Mouse (Mus musculus) heart, embryonic 13.5 days (tissue): ENCODE measurements around the gene Tns4. TPM values are rescaled to one million over a fixed set of nuclear protein-coding genes. Genes with fewer than 3 reads are reported as not detected.

ENCODE experiments used
- ATAC-seq: fragments of 200-750 bp; cut with Nextera tagmentation; 2 replicates; pipeline ENCODE4 v1.8.0; 2017; ENCODE audit warnings: moderate TSS enrichment; ENCODE audit not compliant: insufficient number of reproducible peaks, low FRiP score, low TSS enrichment; ENCODE audit errors: extremely low read depth
- H3K27ac ChIP-seq: fragments of 300-500 bp; sonication (generic); replicated peaks from 2 replicates; pipeline ENCODE4 v1.5.1; 2015; ENCODE audit warnings: moderate library complexity, mild to moderate bottlenecking, inconsistent platforms
- H3K27me3 ChIP-seq: fragments of 300-500 bp; sonication (generic); replicated peaks from 2 replicates; pipeline ENCODE4 v1.6.1; 2015; ENCODE audit warnings: mild to moderate bottlenecking, inconsistent platforms
- H3K36me3 ChIP-seq: fragments of 300-500 bp; sonication (generic); 2 replicates; pipeline ENCODE4 v1.6.1; 2015; ENCODE audit warnings: mild to moderate bottlenecking, inconsistent platforms
- H3K4me1 ChIP-seq: fragments of 300-500 bp; sonication (generic); 2 replicates; pipeline ENCODE4 v1.6.1; 2015; ENCODE audit warnings: inconsistent platforms
- H3K4me2 ChIP-seq: fragments of 300-500 bp; sonication (generic); 2 replicates; pipeline ENCODE4 v1.6.1; 2015; ENCODE audit warnings: inconsistent platforms, mild to moderate bottlenecking, moderate library complexity
- H3K4me3 ChIP-seq: fragments of 300-500 bp; sonication (generic); 2 replicates; pipeline ENCODE4 v1.5.1; 2015; ENCODE audit warnings: moderate library complexity, mild to moderate bottlenecking, inconsistent platforms
- H3K9ac ChIP-seq: fragments of 300-500 bp; sonication (generic); 2 replicates; pipeline ENCODE4 v1.6.1; 2015; ENCODE audit warnings: inconsistent platforms, mild to moderate bottlenecking, moderate library complexity
- H3K9me3 ChIP-seq: fragments of 300-500 bp; sonication (generic); 2 replicates; pipeline ENCODE4 v1.6.1; 2016; ENCODE audit warnings: inconsistent platforms
- WGBS: fragments of 180-500 bp; shearing (Covaris S2); methylation state at CpG from one replicate; pipeline ENCODE4 v1.1.7; 2015; ENCODE audit warnings: mixed read lengths; 5-methylcytosine and 5-hydroxymethylcytosine counted together
- polyA plus RNA-seq: library from polyadenylated mRNA; unstranded; fragments of >200 nt; fragmentation: Nextera tagmentation; extraction: Ambion mirVana; gene quantifications from 2 replicates; pipeline ENCODE4 v1.2.1, GENCODE M21; 2015

Gene Tns4
- polyA plus RNA-seq, 1 experiment from 2014 or later = 0.21 TPM

DNA sequence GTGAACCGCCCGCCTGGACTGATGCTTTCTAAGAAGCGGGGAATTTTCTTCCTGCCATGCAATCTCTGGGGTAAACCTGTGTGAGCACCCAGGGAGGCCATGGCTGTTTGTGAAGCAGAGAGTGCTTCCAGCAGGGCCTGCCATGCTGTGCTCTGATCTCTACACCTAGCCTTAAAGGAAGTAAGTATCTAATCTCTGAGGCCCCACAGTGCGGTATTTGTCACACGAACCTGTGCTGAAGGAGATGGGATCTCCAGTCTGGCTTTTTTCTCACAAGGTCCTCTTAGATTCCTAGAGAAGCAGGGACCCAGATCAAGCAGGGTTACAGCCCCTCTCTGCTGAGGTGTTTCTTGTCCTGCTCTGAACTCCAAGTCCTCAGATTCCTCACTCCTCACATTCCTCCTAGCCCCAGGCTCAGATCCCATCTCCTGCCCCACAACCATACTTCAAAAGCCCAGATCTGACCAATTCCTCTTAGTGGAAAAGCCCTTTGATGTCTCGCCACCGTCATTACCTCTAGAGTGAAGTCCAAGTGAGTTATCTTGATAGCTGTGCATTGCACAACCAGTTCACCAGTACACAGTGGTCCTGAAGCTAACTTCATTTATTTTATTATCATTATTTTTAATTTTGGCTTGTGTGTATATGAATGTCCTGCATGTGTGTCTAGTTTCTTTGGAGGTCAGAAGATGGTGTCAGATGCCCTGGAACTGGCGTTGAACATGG, 25.5 kb downstream of the Tns4 start:
- no peak for ATAC-seq
- Histone ChIP-seq H3K36me3 (no peaks in the 10 kb centered on the region), H3K27ac (no peak overlapping the region), H3K27me3 (no peaks in the 10 kb centered on the region), H3K4me2 (no peak overlapping the region), H3K4me3 (no peak overlapping the region), H3K4me1 (peaks cover 20% of the 10 kb centered on the region), H3K9ac (peak overlapping the region; percentile 34; the same call in 1 of the 2 replicates), H3K9me3 (peaks cover 7% of the 10 kb centered on the region; the same call in 1 of the 2 replicates)
- WGBS = 36% methylated on average over 8 of the region's 8 CpGs

DNA sequence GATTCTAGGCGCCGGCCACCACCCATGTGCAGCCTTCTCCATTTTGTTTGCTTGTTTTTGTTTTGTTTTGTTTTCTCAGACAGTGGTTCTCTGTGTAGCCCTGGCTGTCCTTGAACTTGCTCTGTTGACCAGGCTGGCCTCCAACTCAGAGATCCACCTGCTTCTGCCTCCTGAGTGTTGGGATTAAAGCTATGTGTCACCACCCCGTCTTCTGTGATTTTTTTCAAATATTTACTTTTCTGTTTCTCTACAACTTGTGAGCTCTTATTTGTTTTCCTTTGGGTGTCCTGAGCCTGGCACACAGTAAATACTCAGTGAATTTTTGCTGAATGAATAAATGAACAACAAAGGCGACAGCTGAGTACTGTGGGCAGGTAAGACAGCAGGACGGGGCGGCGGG, 26.4 kb downstream of the Tns4 start:
- Histone ChIP-seq H3K9me3 (peaks cover 7% of the 10 kb centered on the region; the same call in 1 of the 2 replicates), H3K4me1 (peaks cover 20% of the 10 kb centered on the region), H3K27ac (no peak overlapping the region), H3K36me3 (no peaks in the 10 kb centered on the region), H3K4me3 (no peak overlapping the region), H3K27me3 (no peaks in the 10 kb centered on the region), H3K4me2 (no peak overlapping the region), H3K9ac (no peak overlapping the region; the same call in 1 of the 2 replicates)
- no peak for ATAC-seq
- 75% methylated on average over 7 of the region's 7 CpGs for WGBS

DNA sequence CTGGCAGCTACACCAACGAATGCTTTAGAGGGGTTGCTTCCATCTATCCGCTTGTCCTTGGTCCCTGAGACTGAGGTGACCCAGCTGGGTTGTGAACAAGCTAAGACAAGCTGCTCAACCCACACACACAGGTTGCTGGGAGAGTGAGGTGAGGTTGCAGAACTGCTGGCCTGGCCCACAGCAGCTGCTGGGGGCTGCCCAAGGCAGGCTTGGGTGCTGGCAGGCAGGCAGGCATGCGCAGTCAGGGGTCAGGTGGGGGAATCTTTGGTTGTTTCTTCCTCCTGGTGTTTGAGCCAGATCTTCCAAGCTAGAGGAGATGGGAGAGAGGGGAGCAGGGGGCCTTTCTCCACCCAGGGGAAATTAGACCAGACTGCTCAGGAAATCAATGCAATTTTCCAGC, 28.7 kb downstream of the Tns4 start:
- Histone ChIP-seq H3K9ac (no peak overlapping the region), H3K4me1 (peaks cover 17% of the 10 kb centered on the region), H3K9me3 (peaks cover 7% of the 10 kb centered on the region; the same call in 1 of the 2 replicates), H3K27ac (no peak overlapping the region), H3K27me3 (no peaks in the 10 kb centered on the region), H3K4me3 (no peak overlapping the region), H3K4me2 (no peak overlapping the region), H3K36me3 (no peaks in the 10 kb centered on the region)
- WGBS = 70% methylated on average over 3 of the region's 3 CpGs
- no peak for ATAC-seq

DNA sequence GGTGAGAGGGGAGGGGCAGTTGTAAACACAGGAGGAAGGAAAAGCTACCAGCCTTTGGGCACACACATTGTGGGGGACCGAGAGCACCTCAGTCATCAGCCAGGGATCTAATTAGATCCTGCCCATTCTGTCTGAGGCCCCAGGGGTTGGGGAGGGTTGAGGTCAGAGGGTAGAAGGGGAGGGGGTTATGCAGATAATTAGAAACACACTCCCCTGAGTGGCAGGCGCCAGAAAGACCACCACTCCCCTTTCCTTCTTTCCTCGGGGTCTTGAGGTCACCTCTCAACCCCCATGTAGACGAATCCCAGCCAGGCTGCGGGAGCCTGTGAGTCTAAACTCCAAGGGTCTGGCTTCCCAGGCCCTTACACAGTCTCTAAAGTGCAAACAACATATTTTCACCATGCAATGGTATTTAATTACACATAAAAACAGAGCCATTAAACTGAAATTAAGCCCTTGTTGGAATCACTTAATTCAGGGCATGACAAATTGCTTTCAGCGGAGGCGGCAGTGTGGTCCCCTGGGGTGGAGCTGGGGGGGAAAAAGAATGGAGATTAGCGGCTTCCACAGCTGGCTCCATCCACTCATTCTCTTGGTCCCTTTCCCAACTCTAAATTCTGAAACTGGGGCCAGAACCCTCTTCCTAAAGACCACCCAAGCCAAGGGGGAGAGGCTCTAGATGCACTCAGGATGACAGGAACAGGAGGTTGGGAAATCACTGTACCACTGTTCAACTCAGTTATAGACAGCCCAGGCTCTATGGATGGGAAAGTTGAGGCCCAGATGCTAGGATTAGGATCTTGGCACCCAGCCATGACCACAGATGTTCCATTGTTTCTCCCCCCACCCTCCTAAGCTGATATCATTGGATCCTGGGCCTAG, 33.3 kb downstream of the Tns4 start:
- Histone ChIP-seq H3K27me3 (no peaks in the 10 kb centered on the region), H3K4me3 (no peak overlapping the region), H3K4me1 (peaks cover 16% of the 10 kb centered on the region), H3K27ac (peak overlapping the region; percentile 65), H3K36me3 (peaks cover 22% of the 10 kb centered on the region), H3K9me3 (peaks cover 7% of the 10 kb centered on the region; the same call in 1 of the 2 replicates), H3K4me2 (no peak overlapping the region), H3K9ac (no peak overlapping the region; the same call in 1 of the 2 replicates)
- ATAC-seq = no peak; the same call in 1 of the 2 replicates
- WGBS = 31% methylated on average over 8 of the region's 8 CpGs

DNA sequence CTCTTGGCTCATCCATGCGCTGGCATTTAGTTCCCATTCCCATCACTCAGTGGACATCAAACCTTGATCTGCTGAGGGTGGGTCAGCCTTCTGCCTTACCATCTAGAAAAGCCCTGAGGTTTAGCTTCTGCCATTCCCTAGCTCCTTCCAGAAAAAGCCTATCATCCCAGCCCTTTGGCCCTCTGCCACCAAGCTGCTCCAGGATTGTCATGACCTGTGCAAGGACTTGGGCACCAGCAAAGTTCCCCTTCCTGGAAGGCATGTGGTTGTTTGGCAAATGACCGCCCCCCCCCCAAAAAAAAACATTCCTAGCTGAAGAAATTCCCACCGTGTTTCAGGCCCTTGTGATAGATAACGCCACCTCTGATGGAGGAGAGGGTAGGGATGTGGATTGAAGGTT, 34.0 kb downstream of the Tns4 start:
- 36% methylated on average over 4 of the region's 4 CpGs for WGBS

DNA sequence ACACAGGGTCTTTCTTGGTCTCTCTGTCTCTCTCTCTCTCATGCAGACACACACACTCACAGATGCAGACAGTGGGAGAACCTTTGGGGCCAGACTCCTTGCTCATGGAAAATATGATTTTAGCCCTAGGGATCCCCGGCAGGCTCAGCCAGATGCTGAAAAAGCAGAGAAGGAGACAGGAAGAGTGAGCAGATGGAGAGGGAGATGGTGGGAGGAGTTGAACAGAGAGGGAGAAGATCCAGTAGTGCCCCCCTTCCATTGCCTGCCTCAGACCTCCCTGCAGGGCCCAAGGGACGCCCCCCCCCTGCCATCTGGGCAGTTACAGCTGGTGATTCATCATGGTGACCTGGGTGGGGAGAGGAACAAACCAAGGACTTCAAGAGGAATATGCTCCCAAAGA, 41.5 kb downstream of the Tns4 start:
- H3K9me3 ChIP-seq = no peaks in the 10 kb centered on the region
- peaks cover under 1% of the 10 kb centered on the region; the same call in 1 of the 2 replicates for H3K27me3 ChIP-seq
- ATAC-seq = no peak
- no peak overlapping the region for H3K4me3 ChIP-seq
- peaks cover 57% of the 10 kb centered on the region for H3K4me1 ChIP-seq
- 51% methylated on average over 2 of the region's 2 CpGs for WGBS
- H3K9ac ChIP-seq = peak overlapping the region; percentile 56
- H3K27ac ChIP-seq = peak overlapping the region; percentile 87
- peaks cover 55% of the 10 kb centered on the region for H3K36me3 ChIP-seq
- H3K4me2 ChIP-seq = peak overlapping the region; percentile 59

More for the DNA sequence above, 34.0 kb downstream of the Tns4 start:
- peaks cover 28% of the 10 kb centered on the region for H3K36me3 ChIP-seq
- H3K9ac ChIP-seq = no peak overlapping the region; the same call in 1 of the 2 replicates
- H3K9me3 ChIP-seq = peaks cover 7% of the 10 kb centered on the region; the same call in 1 of the 2 replicates
- no peak for ATAC-seq
- peak overlapping the region; percentile 65 for H3K27ac ChIP-seq
- peaks cover 16% of the 10 kb centered on the region for H3K4me1 ChIP-seq
- no peaks in the 10 kb centered on the region for H3K27me3 ChIP-seq
- no peak overlapping the region for H3K4me2 ChIP-seq
- no peak overlapping the region for H3K4me3 ChIP-seq

DNA sequence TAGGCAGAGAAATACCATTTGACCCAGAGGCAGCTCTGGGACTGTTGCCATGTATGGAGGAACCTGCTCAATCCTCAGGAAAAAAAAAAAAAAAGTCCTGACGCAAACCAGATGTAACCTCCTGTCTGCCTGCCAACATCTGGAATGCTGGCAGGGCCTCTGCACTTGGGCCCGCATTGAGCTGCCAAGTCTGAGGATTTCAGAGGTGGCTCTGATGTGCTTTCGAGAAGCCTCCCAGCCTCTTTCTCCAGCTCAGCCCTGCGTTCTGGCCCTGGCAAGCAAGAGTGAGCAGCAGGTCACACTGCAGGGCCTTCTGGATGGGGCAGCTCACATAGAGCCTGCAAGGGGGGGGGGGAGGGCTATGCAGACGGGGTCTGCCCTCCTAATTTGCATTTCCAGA, 42.0 kb downstream of the Tns4 start:
- peaks cover 58% of the 10 kb centered on the region for H3K4me1 ChIP-seq
- WGBS = 7% methylated on average over 5 of the region's 5 CpGs
- H3K9me3 ChIP-seq = no peaks in the 10 kb centered on the region
- peaks cover 5% of the 10 kb centered on the region for H3K27me3 ChIP-seq
- ATAC-seq = 0 out of 2 replicates have a peak, but pooled peaks have one; percentile 32
- H3K4me2 ChIP-seq = peak overlapping the region; percentile 59
- H3K36me3 ChIP-seq = peaks cover 50% of the 10 kb centered on the region
- peak overlapping the region; percentile 56 for H3K9ac ChIP-seq
- peak overlapping the region; percentile 87 for H3K27ac ChIP-seq
- H3K4me3 ChIP-seq = no peak overlapping the region

DNA sequence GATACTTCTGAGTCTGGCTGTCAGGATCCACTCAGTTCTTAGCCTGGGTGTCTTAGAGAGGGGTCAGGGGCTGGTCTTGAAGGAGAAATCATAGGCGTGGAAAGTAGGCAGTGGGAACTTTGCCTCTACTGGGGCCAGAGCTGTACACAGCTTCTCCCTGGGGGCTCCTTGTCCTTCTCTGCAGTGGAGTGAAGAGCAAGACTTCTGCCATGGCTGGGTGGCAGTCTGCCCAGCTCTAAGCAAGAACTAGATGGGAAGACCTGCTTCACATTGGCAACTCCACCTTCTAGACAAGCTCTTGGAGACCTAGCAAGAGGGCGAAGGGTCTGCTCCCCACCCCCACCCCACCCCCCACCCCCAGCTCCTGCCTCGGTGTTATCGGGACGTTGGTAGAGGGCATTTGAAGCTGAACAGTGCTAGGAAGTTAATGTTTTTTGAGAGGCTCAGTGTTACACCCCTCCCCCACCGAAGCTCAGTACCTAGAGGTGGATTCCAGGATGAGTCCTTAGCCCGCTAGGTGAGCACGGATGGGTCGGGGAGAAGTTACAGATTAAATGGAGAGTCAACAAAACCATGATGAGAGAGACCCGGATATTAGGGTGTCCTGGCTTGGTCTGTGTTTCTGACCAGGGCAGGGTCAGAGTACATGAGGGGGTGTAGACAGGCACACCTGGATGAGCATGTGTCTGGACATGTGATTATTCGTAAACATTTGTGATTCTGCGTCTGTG, 43.8 kb downstream of the Tns4 start:
- ATAC-seq = no peak
- peaks cover 68% of the 10 kb centered on the region for H3K4me1 ChIP-seq
- peaks cover 7% of the 10 kb centered on the region for H3K27me3 ChIP-seq
- peaks cover 32% of the 10 kb centered on the region for H3K36me3 ChIP-seq
- H3K9ac ChIP-seq = peak overlapping the region; percentile 56
- H3K9me3 ChIP-seq = no peaks in the 10 kb centered on the region
- peak overlapping the region; percentile 87 for H3K27ac ChIP-seq
- 59% methylated on average over 12 of the region's 12 CpGs for WGBS
- peak overlapping the region; percentile 59 for H3K4me2 ChIP-seq
- peak overlapping the region; percentile 28 for H3K4me3 ChIP-seq

DNA sequence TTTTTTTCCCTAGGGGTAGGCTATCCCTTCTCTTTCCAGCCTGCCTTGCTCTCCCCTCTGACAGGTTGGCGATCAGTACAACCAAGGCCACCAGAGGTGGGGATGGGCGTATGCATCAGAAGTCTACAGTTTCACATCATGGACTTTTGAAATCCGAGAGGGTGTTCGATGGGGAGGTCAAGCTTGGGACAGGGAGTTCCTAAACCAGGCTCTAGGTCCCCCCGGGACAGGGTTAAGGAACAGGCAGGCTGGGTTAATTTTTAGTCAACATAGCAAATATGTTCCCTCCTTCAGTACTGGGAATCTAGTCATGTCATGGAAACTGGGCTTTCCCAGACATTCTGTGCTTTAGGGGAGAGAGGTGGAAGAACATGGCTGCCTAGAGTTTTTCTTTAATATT, 44.8 kb downstream of the Tns4 start:
- 75% methylated on average over 5 of the region's 5 CpGs for WGBS
- Histone ChIP-seq H3K36me3 (peaks cover 23% of the 10 kb centered on the region), H3K27ac (0 out of 2 replicates have a peak overlapping the region, but pooled peaks have one; percentile 28), H3K4me1 (peaks cover 70% of the 10 kb centered on the region), H3K4me3 (peak overlapping the region; percentile 28; the same call in 1 of the 2 replicates), H3K9ac (no peak overlapping the region; the same call in 1 of the 2 replicates), H3K4me2 (peak overlapping the region; percentile 59), H3K9me3 (no peaks in the 10 kb centered on the region), H3K27me3 (peaks cover 7% of the 10 kb centered on the region)
- no peak for ATAC-seq

DNA sequence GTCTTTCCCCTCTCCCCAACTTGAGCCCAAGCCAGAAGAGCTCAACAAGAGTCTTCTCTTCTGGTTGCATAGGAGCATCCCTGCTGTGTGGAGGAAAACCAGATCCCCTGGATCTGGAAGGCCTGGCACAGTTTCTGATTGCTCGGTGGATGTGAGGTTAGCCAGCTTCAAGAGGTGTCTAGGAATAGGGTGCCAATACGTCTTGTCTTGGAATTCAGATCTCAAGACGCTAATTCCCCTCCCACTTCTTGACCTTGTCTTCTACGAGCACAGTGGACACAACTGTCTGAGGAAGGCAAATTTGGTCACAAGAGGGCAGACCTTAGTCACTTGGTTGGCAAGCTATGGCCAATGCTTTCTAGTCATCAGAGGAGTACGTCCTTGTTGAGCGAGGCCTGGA, 45.5 kb downstream of the Tns4 start:
- 51% methylated on average over 6 of the region's 6 CpGs for WGBS
- Histone ChIP-seq H3K27ac (peak overlapping the region; percentile 20; the same call in 1 of the 2 replicates), H3K4me2 (peak overlapping the region; percentile 59), H3K9me3 (no peaks in the 10 kb centered on the region), H3K4me1 (peaks cover 69% of the 10 kb centered on the region), H3K27me3 (peaks cover 11% of the 10 kb centered on the region), H3K4me3 (peak overlapping the region; percentile 28), H3K9ac (no peak overlapping the region), H3K36me3 (peaks cover 16% of the 10 kb centered on the region)
- ATAC-seq = no peak
